Mouse (Mus musculus) hindbrain, postnatal 0 days (tissue): ENCODE results near the gene Gm21987. TPM values are rescaled to one million over a fixed set of nuclear protein-coding genes. Genes with fewer than 3 reads are reported as not detected.

Source experiments
- ATAC-seq: fragments of 200-750 bp; cut with Nextera tagmentation; 2 replicates; pipeline ENCODE4 v1.8.0; 2017; ENCODE audit warnings: mild to moderate bottlenecking, moderate TSS enrichment, moderate library complexity
- DNase-seq: peaks from one replicate; pipeline ENCODE4 v3.0.0-alpha.2; 2015; ENCODE audit warnings: low spot score
- H3K27ac ChIP-seq: fragments of 300-500 bp; sonication (generic); 2 replicates; pipeline ENCODE4 v1.5.1; 2014; ENCODE audit warnings: mild to moderate bottlenecking
- H3K27me3 ChIP-seq: fragments of 300-500 bp; sonication (generic); 2 replicates; pipeline ENCODE4 v1.6.1; 2014; ENCODE audit warnings: low read length, mixed read lengths; ENCODE audit not compliant: insufficient read depth
- H3K36me3 ChIP-seq: fragments of 300-500 bp; sonication (generic); 2 replicates; pipeline ENCODE4 v1.6.1; 2014; ENCODE audit warnings: low read length, mixed read lengths; ENCODE audit not compliant: insufficient read depth
- H3K4me1 ChIP-seq: fragments of 300-500 bp; sonication (generic); 2 replicates; pipeline ENCODE4 v1.6.1; 2014; ENCODE audit warnings: antibody characterized with exemption, low read length, mixed read lengths; ENCODE audit not compliant: insufficient read depth
- H3K4me2 ChIP-seq: fragments of 300-500 bp; sonication (generic); 2 replicates; pipeline ENCODE4 v1.6.1; 2014; ENCODE audit warnings: low read depth, mild to moderate bottlenecking, low read length, moderate library complexity, mixed read lengths
- H3K4me3 ChIP-seq: fragments of 300-500 bp; sonication (generic); 2 replicates; pipeline ENCODE4 v1.5.1; 2014; ENCODE audit warnings: low read length
- H3K9ac ChIP-seq: fragments of 300-500 bp; sonication (generic); replicated peaks from 2 replicates; pipeline ENCODE4 v1.6.1; 2014; ENCODE audit warnings: mild to moderate bottlenecking, low read length, moderate library complexity, mixed read lengths
- H3K9me3 ChIP-seq: fragments of 300-500 bp; sonication (generic); 2 replicates; pipeline ENCODE4 v1.6.1; 2016; ENCODE audit warnings: low read length, mixed read lengths
- CTCF ChIP-seq: IDR thresholded peaks from 2 replicates; pipeline ENCODE4 v1.5.1; 2016; ENCODE audit warnings: antibody characterized with exemption, control low read depth, low read depth
- WGBS: fragments of 180-500 bp; shearing (Covaris S2); extraction: QIAGEN DNeasy Blood & Tissue Kit; methylation state at CpG from one replicate; pipeline ENCODE4 v1.1.7; 2014; 5-methylcytosine and 5-hydroxymethylcytosine counted together
- polyA plus RNA-seq: library from polyadenylated mRNA; unstranded; fragments of >200 nt; fragmentation: Nextera tagmentation; extraction: Ambion mirVana; gene quantifications from 2 replicates; pipeline ENCODE4 v1.2.1, GENCODE M21; 2015
- total RNA-seq: library from RNA; depleted of rRNA; stranded (reverse); fragments of >200 nt; gene quantifications from 2 replicates; pipeline ENCODE4 v1.2.3, GENCODE M21; 2014

The Gm21987 gene
- total and polyA plus RNA-seq, 2 experiments from 2014 or later: not detected

DNA sequence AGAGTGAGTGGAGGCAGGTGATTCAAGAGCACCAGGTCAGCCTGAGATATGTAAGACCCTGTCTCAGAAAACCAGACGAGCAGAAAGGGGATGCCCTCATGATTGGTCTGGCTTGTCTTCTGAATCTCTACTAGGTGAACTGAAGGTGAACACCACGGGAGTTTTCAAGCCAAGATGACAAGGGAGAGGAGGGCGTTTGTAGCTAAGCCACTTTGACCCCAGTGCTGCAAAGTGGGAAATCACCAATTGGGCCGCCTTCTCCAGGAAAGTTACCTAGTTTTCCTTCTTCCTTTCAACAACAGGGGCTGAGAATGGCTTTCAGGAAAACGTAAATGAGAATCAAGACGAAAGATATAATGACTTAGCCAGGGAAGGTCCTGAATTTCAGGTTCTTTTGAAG is 41.9 kb downstream of the Gm21987 start:
- no peaks in the 10 kb centered on the region for H3K27me3 ChIP-seq
- ATAC-seq (no peak), DNase-seq (no peak)
- no peaks in the 10 kb centered on the region for H3K4me1 ChIP-seq
- no peak for TF ChIP-seq CTCF
- H3K9me3 ChIP-seq: no peaks in the 10 kb centered on the region
- no peak overlapping the region for H3K9ac ChIP-seq
- no peak overlapping the region for H3K27ac ChIP-seq
- 79% methylated on average over 6 of the region's 6 CpGs for whole genome bisulfite sequencing
- H3K4me3 ChIP-seq: no peak overlapping the region
- H3K36me3 ChIP-seq: no peaks in the 10 kb centered on the region
- no peak overlapping the region for H3K4me2 ChIP-seq

DNA sequence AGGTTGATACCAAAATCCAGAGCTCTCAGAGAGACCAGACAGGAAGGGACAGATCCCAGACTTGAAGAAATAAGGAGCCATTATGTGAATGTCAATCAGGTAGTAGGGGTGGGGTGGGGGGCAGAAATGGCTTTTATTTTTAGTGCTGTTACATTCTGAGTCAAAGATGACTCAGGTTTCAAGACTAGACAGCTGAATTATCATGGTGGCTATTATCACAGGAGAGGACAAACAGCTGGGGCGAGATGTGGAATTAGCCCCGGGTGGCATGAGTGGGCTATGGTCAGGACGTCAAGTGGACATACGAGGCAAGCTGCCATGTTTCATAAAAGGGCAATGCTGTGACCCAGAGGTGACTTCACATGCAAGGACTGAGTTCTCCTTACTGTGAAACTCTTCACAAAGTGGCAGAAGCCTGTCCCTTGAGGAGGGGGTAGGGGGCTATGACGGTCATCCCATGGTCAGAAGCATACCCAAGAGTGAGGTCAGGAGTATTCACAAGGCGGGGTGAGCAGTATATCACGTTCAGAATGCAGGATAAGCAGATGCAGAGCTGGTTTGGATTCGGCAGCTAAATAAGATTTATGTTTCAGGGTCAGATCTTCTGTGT is 42.5 kb downstream of the Gm21987 start:
- Histone ChIP-seq H3K4me2 (no peak overlapping the region), H3K27ac (no peak overlapping the region), H3K4me1 (no peaks in the 10 kb centered on the region), H3K9ac (no peak overlapping the region), H3K9me3 (no peaks in the 10 kb centered on the region), H3K36me3 (no peaks in the 10 kb centered on the region), H3K4me3 (no peak overlapping the region), H3K27me3 (no peaks in the 10 kb centered on the region)
- TF ChIP-seq CTCF: no peak
- WGBS: 82% methylated on average over 8 of the region's 8 CpGs
- ATAC-seq (no peak), DNase-seq (no peak)

DNA sequence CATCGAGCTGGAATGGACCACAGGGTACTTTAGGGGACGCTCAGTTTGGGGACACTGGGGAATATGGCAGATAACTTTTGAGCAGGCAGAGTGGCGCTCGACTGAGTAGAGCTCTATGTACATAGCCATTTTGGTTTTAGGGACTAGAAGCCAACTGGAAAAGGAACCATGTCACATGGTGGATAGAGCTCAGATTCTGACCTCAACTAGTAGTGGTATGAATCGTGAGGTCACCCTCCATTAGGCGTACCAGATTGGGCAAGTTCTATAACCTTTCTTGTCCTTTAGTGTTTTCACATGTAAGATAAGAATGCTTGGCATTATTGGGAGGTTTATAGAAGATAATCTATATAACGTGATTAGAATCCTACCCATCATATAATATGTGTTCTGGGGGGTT is 43.5 kb downstream of the Gm21987 start:
- no peak for TF ChIP-seq CTCF
- ATAC-seq: no peak
- H3K27ac ChIP-seq: no peak overlapping the region
- no peak overlapping the region for H3K4me2 ChIP-seq
- no peaks in the 10 kb centered on the region for H3K9me3 ChIP-seq
- H3K4me3 ChIP-seq: no peak overlapping the region
- DNase-seq: no peak
- no peaks in the 10 kb centered on the region for H3K36me3 ChIP-seq
- no peaks in the 10 kb centered on the region for H3K27me3 ChIP-seq
- no peak overlapping the region for H3K9ac ChIP-seq
- WGBS: 91% methylated on average over 7 of the region's 7 CpGs
- no peaks in the 10 kb centered on the region for H3K4me1 ChIP-seq

GRCm38 (mm10) chr16:38392126-38392894 is 45.5 kb downstream of the Gm21987 start:
- Histone ChIP-seq H3K36me3 (no peaks in the 10 kb centered on the region), H3K9me3 (no peaks in the 10 kb centered on the region), H3K9ac (no peak overlapping the region), H3K4me2 (0 out of 2 replicates have a peak overlapping the region, but pooled peaks have one; percentile 5), H3K4me1 (no peaks in the 10 kb centered on the region), H3K4me3 (no peak overlapping the region), H3K27me3 (no peaks in the 10 kb centered on the region), H3K27ac (no peak overlapping the region)
- TF ChIP-seq CTCF: no peak
- no peak for ATAC-seq
- no peak for DNase-seq
- WGBS: 73% methylated on average over 23 of the region's 23 CpGs

DNA sequence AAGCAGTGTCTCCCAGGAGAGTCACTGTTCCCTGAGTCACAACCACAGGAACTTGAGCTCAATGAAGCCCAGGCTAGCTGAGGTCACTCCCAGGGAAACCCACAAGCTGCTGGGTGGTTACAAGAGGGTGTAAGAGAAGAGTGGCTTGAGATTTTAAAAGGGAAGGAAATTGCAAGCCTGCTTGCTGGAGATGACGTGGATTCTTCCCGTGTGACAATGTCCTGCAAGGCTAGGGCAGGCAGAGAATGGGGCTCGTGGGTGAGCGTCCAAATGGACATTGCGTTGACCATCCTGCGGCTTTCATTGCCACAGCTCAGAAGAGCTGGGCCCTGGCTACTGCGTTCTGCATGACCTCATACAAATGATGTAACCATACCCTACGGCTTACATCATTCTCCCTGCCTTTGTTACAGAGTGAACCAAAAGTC is 47.4 kb downstream of the Gm21987 start:
- Histone ChIP-seq H3K36me3 (no peaks in the 10 kb centered on the region), H3K4me1 (peaks cover 2% of the 10 kb centered on the region), H3K4me2 (no peak overlapping the region), H3K9ac (no peak overlapping the region), H3K27ac (no peak overlapping the region), H3K27me3 (no peaks in the 10 kb centered on the region), H3K4me3 (no peak overlapping the region), H3K9me3 (no peaks in the 10 kb centered on the region)
- no peak for DNase-seq
- no peak for TF ChIP-seq CTCF
- ATAC-seq: no peak
- WGBS: 86% methylated on average over 8 of the region's 8 CpGs

GRCm38 (mm10) chr16:38395060-38395730 is 48.4 kb downstream of the Gm21987 start:
- H3K4me3 ChIP-seq: no peak overlapping the region
- no peaks in the 10 kb centered on the region for H3K9me3 ChIP-seq
- no peak overlapping the region for H3K27ac ChIP-seq
- H3K36me3 ChIP-seq: no peaks in the 10 kb centered on the region
- no peak overlapping the region for H3K4me2 ChIP-seq
- DNase-seq (no peak), ATAC-seq (no peak)
- peaks cover 8% of the 10 kb centered on the region for H3K4me1 ChIP-seq
- 75% methylated on average over 6 of the region's 6 CpGs for WGBS
- TF ChIP-seq CTCF: no peak
- no peaks in the 10 kb centered on the region for H3K27me3 ChIP-seq
- no peak overlapping the region for H3K9ac ChIP-seq
